Mouse (Mus musculus) E14TG2a.4 (cell line): ENCODE measurements around the gene Gm28042.

Source experiments
- H3K27me3 ChIP-seq: 2 replicates; pipeline ENCODE4 v1.6.1; 2014; ENCODE audit warnings: low read length, control low read depth; ENCODE audit not compliant: insufficient read depth
- H3K36me3 ChIP-seq: 2 replicates; pipeline ENCODE4 v1.6.1; 2014; ENCODE audit warnings: low read length, control low read depth; ENCODE audit not compliant: insufficient read depth
- H3K4me1 ChIP-seq: replicated peaks from 2 replicates; pipeline ENCODE4 v1.6.1; 2014; ENCODE audit warnings: low read depth, low read length, control low read depth
- H3K4me3 ChIP-seq: replicated peaks from 2 replicates; pipeline ENCODE4 v1.5.1; 2014; ENCODE audit warnings: mild to moderate bottlenecking, low read length
- H3K9me3 ChIP-seq: 2 replicates; pipeline ENCODE4 v1.6.1; 2014; ENCODE audit warnings: low read length, control low read depth
- CTCF ChIP-seq: conservative IDR thresholded peaks from 2 replicates; pipeline ENCODE4 v1.5.1; 2014; ENCODE audit warnings: low read length
- NANOG ChIP-seq: IDR thresholded peaks from 2 replicates; pipeline ENCODE4 v1.6.1; 2014; ENCODE audit warnings: borderline replicate concordance, low read length, mixed read lengths
- POU5F1 ChIP-seq: IDR thresholded peaks from 2 replicates; pipeline ENCODE4 v1.6.1; 2014; ENCODE audit warnings: low read length, borderline replicate concordance

The Gm28042 gene

GRCm38 (mm10) chr2:120017599-120017998 is 9.7 kb upstream of the Gm28042 start:
- Histone ChIP-seq H3K9me3 (no peaks in the 10 kb centered on the region), H3K36me3 (peaks cover 71% of the 10 kb centered on the region), H3K27me3 (no peaks in the 10 kb centered on the region), H3K4me1 (peaks cover 16% of the 10 kb centered on the region), H3K4me3 (no peak overlapping the region)
- no peak for TF ChIP-seq CTCF
- no peak for TF ChIP-seq POU5F1
- TF ChIP-seq NANOG = no peak

- Histone ChIP-seq H3K36me3 (peaks cover 48% of the 10 kb centered on the region), H3K4me1 (peaks cover 20% of the 10 kb centered on the region), H3K9me3 (no peaks in the 10 kb centered on the region), H3K27me3 (no peaks in the 10 kb centered on the region), H3K4me3 (no peak overlapping the region)
- TF ChIP-seq NANOG = no peak
- no peak for TF ChIP-seq CTCF
- no peak for TF ChIP-seq POU5F1
Observed at GRCm38 (mm10) chr2:120024337-120024736, 3.0 kb upstream of the Gm28042 start.

- Histone ChIP-seq H3K4me1 (peaks cover 44% of the 10 kb centered on the region), H3K27me3 (no peaks in the 10 kb centered on the region), H3K36me3 (peaks cover 51% of the 10 kb centered on the region), H3K4me3 (peak overlapping the region; percentile 87), H3K9me3 (no peaks in the 10 kb centered on the region)
- no peak for TF ChIP-seq NANOG
- no peak for TF ChIP-seq CTCF
- TF ChIP-seq POU5F1 = no peak
Observed at GRCm38 (mm10) chr2:120027950-120028331, 648 bp downstream of the Gm28042 start.

GRCm38 (mm10) chr2:120030380-120030779 is 3.1 kb downstream of the Gm28042 start:
- Histone ChIP-seq H3K4me1 (peaks cover 48% of the 10 kb centered on the region), H3K36me3 (peaks cover 61% of the 10 kb centered on the region), H3K9me3 (no peaks in the 10 kb centered on the region), H3K4me3 (peak overlapping the region; percentile 32), H3K27me3 (no peaks in the 10 kb centered on the region)
- TF ChIP-seq NANOG (no peak), POU5F1 (no peak), CTCF (no peak)

- Histone ChIP-seq H3K9me3 (no peaks in the 10 kb centered on the region), H3K36me3 (peaks cover 83% of the 10 kb centered on the region), H3K27me3 (no peaks in the 10 kb centered on the region), H3K4me3 (no peak within 1 kb of the TSS), H3K4me1 (peaks cover 58% of the 10 kb centered on the region)
- TF ChIP-seq CTCF = no peak
Observed at GRCm38 (mm10) chr2:120032726-120033467, 5.6 kb downstream of the Gm28042 start, which contains the start of gene Pla2g4b. Gene Pla2g4b, plus strand, starts transcription at chr2:120033417.

- H3K27me3 ChIP-seq = no peaks in the 10 kb centered on the region
- peaks cover 54% of the 10 kb centered on the region for H3K4me1 ChIP-seq
- no peaks in the 10 kb centered on the region for H3K9me3 ChIP-seq
- TF ChIP-seq NANOG = no peak
- no peak for TF ChIP-seq CTCF
- TF ChIP-seq POU5F1 = no peak
- H3K36me3 ChIP-seq = peaks cover 92% of the 10 kb centered on the region
- no peak overlapping the region for H3K4me3 ChIP-seq
Observed at GRCm38 (mm10) chr2:120033726-120034125, 6.4 kb downstream of the Gm28042 start.

- Histone ChIP-seq H3K9me3 (no peaks in the 10 kb centered on the region), H3K36me3 (peaks cover 94% of the 10 kb centered on the region), H3K4me3 (no peak overlapping the region), H3K27me3 (no peaks in the 10 kb centered on the region), H3K4me1 (peaks cover 44% of the 10 kb centered on the region)
- no peak for TF ChIP-seq NANOG
- no peak for TF ChIP-seq CTCF
- TF ChIP-seq POU5F1 = no peak
Observed at GRCm38 (mm10) chr2:120037744-120038143, 10.5 kb downstream of the Gm28042 start.

GRCm38 (mm10) chr2:120040991-120041390 is 13.7 kb downstream of the Gm28042 start:
- peaks cover 57% of the 10 kb centered on the region for H3K4me1 ChIP-seq
- 0 out of 2 replicates have a peak, but pooled peaks cover under 1% of the 10 kb centered on the region for H3K27me3 ChIP-seq
- TF ChIP-seq NANOG (no peak), POU5F1 (no peak), CTCF (no peak)
- H3K9me3 ChIP-seq = no peaks in the 10 kb centered on the region
- no peak overlapping the region for H3K4me3 ChIP-seq
- H3K36me3 ChIP-seq = peaks cover 64% of the 10 kb centered on the region
